Mouse (Mus musculus): ENCODE data around the gene Dtnb.

Dtnb gene

DNA sequence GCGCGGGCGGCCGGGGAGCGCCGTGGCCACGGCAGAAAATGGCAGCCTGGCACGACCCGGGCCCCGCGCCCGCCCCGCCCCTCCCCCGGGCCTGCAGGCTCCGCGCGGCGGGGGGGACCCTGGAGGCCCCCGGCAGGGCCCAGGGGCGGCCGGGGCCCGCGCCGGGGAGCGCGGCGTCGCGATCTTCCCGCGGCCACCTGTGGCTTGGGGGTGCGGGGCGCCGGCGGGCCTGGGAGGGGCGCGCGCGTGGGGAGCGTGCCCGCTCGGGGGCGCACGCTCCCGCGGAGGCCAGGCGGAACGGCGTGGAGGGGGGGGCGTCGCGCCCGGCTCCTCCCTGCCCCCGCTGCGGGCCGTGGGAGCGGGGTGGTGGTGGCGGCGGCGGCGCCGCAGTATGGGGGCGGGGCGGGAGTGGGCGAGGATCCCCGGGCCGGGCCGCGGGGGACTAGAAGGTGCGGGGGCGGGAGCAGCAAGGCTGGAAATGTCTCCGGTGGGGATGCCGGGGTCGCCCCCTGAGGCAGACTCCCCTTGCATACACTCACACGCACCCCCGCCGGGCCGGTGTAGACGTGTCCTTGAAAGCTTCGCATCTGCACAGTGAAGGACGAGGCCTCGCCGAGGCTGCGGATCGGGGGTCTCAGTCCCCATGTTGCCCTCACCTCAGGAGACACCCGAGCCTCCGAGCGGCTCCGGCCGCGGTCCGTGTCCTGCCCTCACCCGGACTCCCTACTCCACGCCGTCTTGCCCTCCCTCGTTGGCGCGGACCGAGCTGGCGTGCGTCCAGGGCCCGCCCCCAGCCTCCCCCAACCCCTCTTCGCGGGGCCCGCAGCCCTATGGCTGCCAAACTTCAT, 235.6 kb downstream of the Dtnb start:
- DNase-seq (ENCODE audit: low spot score): no peak

DNA sequence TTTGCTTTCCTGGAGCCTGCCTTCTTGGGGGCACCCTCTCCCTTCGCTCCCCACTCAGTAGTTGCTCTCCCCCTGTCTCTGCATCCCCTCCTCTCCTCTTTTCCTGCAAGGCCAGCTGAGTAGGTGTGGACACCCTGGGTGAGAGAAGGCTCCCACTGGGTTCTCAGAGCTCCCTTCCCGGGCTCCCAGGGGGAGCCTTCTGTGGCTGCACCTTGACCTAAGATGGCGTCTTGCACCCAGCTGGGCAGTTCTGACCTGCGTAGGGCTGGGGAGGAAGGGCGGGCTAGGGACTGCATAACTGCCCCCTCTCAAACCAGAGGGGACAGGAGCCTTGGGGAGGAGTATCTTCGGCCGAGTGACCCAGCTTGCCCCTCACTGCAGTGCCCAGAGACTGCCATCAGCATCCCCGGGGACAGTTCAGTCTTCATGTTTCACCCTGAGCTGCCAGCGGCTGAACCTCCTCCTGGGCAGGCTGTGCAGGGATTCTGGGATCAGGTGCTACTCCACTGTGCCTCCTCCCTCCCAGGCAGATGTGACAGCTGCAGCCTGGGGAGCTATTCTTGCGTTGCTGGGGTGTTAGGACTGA, 236.3 kb downstream of the Dtnb start:
- DNase-seq (ENCODE audit: low spot score): no peak

DNA sequence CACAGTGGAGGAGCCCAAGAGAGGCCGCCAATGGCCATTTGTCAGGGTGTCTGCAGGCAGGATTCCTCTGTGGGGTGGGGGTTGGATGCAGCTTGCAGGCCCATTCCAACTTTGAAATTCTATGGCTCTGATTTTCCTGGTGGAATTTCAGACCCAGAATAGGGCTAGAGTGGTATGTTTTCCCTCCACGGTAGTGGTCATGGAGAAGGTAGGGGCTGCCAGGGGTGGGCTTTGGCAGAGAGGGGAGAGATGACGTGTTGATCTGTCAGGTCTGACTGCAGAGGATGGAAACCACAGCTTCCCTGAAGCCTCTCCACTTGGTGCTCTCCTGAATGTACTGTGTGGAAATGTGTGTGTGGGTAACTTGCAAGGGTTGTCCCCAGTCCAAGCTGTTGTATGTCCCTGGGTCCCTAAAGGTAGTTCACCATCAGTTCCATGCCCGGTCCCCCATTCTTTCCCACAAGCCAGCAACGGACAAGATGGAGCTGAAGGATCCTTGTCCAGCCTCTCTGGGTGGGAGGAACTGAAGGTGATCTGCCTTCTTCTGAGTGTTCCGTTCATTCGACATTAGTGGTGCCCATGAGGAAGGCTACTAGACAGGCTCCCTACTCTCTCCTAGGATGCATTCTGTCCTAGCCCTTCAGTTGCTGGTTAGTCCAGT, 237.5 kb downstream of the Dtnb start:
- DNase-seq (ENCODE audit: low spot score): no peak

DNA sequence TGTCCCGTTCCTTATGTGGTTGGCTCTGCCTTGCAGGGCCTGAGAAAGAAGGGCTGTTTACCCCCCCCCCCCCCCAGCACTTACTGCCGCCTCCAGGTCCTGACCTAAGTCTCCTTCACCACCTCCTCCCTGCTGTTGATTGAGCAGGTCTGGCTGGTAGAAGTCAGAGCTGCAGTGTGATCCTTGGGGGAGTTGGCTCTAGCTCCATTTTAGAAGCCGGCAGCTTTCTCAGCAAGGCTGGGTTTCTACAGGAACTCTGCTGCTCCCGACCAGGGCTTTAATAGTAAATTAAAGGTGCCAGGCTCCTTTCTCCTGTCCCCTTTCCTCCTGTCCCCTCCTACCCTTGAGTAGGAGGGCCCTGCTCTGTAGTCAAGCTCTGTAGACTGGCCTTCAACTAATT, 238.3 kb downstream of the Dtnb start:
- no peak for DNase-seq (ENCODE audit: low spot score)

DNA sequence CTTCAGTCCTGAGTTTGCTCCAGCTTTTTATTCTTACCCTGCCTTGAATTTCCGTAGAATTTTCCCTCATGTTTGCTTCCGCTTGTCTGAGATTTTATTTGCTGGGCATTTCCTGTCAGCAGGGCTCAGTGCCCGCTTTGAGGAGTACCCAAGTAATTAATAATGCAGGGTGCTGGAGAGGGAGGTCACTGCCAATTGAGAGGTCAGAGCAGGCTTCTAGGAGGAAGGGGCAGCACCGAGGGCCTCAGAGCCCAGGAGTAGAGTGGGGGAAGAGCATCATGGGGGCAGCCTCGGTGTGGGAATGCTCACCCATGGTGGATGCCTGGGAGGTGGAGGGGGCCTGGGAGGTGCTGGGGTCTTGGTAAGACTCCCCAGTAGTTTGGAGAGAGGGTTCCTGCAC, 239.4 kb downstream of the Dtnb start:
- DNase-seq (ENCODE audit: low spot score): no peak

DNA sequence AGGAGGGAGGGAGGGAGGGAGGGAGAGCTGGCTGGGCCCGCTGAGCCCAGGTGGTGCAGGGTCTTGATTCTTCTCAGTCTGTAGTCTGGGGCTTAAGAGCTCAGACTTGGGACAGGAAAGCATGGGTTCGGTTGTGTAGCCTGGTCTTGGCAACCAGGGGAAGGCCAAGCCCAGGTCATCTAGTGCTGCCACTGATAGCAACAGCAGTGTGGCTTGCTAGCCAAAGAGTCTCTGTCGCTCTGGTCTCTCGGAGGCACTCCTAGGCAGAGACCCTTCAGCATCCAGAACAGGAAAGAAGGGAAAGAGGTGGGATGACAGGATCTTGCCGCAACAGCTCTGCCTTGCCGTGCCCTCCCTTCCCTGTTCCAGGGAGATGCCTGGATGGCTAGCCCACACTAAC, 240.1 kb downstream of the Dtnb start:
- DNase-seq (ENCODE audit: low spot score): no peak

DNA sequence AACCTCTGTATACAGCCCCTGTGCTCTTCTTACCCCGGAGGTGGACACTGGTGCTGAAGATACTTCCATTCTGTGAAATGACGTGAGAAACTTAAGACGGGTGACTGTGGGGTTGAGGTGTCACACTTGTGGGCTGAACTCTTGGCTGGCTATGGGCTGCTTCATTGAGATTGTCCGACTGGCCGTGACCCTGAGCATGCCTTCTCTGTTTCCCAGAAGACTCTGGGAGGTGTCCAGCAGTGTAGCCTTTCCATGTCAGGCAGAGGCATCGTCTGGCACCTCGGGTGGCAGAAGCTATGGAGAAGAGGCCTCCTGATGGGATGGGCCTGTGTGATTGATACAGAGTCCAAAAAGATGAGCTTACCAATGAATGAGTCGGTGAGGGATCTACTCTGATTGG, 241.0 kb downstream of the Dtnb start:
- no peak for DNase-seq (ENCODE audit: low spot score)

DNA sequence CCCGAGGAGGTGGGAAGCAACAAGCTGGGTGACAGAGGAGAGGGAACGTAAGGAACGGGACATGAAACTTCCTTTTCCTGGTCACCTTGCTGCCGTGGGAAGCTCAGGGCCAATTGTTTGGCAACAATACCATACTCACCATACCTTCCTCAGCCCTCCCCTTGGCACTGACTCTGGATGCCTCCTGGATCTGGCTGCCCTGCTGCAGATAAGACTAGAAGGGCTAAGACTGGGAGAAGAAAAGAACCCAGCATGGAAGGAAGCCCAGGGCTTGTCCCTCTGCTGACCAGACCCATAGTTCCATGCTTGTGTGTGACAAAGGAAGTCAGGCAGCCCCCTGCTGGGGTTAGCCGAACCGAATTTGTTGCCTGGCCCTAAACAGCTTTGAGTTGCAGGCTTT, 243.2 kb downstream of the Dtnb start:
- no peak for DNase-seq (ENCODE audit: low spot score)

DNA sequence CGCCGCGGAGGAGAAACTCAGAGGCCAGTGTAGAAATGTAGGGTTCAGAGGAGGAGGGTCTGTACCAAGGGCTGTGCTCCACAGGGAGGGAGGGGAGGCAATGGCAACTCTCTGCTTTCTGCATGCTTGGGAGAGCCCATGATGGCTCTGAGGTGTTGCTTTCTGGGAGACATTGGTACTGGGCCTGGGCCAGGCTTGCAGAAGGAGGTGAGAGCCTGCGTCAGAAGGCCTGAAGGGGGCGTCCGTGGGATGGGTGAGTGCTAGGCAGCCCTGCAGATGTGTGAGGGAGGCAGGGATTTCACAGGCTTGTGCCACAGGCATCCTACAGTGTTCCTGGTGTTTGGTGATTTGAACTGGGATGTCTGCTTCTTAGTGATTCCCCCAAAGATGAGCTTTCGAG, 244.9 kb downstream of the Dtnb start:
- DNase-seq (ENCODE audit: low spot score): peak; percentile 71

DNA sequence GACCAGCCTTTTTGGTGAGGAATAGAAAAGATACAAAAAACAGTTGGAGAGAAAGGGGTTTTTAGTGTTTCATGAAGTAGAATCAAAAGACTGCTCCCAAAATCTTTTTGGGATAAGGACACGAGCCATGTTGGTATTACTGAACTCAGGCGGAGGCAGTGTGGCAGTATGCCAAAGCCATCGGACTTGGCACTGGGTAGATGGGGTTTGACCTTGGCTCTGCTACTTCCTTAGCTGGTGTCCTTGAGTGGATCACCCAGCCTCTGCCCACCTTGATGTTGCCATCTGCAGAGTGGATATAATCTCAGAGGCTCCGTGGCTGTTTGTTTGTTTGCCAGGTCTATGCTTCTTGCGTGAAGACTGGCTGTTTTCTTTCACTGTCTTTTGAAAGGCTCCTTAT, 245.4 kb downstream of the Dtnb start:
- no peak for DNase-seq (ENCODE audit: low spot score)

DNA sequence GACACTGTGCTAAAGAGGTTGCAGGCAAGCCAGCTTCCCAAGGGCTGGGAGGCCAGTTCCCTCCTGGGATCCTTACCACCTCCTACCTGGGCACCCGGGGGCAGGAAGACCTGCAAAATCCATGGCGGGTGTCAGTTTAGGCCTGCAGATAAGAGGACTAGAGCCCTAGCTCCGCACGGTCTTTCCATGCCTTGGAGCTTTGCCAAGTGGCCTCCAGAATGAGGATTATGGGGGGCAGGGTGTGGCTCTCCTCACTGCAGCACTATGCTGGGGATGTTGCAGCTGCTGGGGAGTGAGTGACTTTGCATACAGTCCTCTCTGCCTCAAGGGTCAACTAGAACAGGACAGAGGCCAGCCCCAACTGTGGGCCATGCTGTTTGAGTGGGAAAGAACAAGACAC, 247.7 kb downstream of the Dtnb start:
- DNase-seq (ENCODE audit: low spot score): no peak

DNA sequence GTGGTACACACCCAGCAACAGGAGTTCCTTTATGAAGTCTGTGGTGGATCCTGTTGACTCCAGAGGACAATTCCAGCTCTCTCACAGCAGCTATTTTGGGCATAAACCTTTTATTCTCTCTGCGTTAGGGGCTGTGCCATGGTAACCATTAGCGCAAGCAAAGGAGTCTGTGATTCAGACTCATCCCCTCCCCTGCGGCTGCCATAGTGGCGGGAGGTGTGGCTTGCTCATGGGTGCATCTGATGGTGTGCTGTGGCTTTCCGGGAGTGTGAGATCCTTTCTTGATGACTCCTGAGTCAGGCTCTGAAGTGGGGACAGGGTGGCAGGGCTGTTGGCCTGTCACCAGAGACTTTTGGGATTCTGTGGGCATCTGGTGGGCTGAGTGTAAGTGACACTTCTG, 251.2 kb downstream of the Dtnb start:
- no peak for DNase-seq (ENCODE audit: low spot score)

DNA sequence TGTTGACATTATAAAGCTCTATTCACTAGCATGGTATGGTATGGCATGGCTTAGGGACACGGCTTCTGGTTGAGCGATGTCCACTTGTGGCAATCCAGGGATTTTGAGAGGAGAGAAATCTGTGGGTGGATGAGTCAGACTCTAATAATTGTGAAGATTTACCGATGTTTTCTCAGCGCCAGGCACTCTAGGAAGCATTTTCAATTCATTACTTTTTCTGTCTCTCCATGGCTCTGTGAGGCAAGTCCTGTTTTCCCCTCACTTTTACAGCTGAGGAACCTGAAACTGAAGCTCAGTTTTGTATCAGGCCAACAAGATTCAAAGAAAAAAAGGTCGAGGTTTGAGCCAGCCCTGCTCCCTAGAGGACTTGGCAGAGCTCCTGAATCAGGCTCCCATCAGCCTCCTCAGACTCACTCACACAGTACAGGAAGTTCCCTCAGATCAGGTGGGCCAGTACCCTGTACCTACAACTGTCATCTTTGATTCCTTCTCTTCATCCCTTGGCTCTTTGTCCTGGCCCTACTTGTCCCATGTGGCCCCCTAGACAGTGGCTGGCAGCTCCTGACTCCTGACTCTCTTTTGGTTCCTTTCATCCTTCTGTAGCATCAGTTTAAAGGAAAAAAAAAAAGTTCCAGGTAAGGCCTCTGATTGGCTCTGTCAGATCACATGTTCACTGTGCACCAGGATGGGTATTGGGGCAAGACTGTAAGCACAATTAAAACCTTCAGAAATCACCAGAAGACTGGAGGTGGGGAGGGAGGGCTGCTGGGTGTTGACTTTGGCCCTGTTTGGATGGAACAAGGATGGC, 252.9 kb downstream of the Dtnb start:
- DNase-seq (ENCODE audit: low spot score): no peak

DNA sequence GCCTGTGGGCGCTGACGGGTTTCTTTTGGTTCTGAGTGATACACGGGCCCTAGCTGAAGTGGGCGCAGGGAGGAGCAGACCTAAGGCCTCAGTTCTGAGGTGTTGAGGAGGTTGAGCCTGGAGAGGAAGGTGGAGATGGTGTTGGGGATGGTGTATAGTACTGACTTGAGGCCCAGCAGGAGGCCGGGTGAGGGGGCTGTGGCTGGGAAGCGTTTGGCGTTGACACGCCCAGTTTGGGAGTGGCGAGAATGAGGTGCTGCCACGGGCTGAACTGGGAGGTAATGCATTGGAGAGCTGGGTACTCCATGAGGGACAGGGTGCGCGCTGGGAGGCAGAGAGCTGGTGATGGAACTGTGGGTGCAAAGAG, 253.5 kb downstream of the Dtnb start:
- no peak for DNase-seq (ENCODE audit: low spot score)

DNA sequence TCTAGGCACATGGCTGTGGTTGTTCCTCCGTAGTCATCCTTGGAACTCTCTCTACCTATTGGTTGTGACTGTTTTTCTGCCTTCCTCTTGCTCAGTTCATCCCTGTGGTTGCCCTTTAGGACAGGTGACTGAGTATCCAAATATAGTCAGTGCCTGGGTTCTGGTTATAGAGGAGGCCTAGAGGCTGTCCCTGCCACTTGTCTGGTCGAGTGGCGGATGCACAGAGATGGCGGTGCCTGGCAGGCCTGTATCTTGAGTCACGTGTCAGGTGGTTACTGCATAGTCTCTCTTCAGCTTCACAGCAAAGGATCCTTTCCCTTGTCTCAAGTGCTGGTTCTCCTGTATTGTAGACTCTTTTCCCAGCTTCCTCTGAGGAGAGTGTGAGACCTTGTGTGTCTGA, 255.6 kb downstream of the Dtnb start:
- DNase-seq (ENCODE audit: low spot score): no peak

All from left cerebral cortex, adult 11 months (tissue).